ENCODE assay signal across 13 mouse cellular contexts in genomic region chr4:65254073-65254472, GRCm38 (mm10).
"Had no signal": no experiment of that assay in that cellular context is flagged by ENCODE, and none has a peak within 500 bp of the region (broad histone marks: within the 10 kb centered on the region; RNA-seq: fewer than 3 reads in every experiment).

No protein-coding gene starts in this region.

- ATAC-seq: liver, postnatal 0 days; lung, postnatal 0 days; midbrain, embryonic 16.5 days had no signal

- DNase-seq: liver, postnatal 0 days; lung, adult 2 months; lung, postnatal 14 days; lung, postnatal 36 days; midbrain, embryonic 14.5 days; retina, postnatal 1 day; right cerebral cortex, adult 18-20 months; right cerebral cortex, postnatal 14 days; thymus, adult 2 months; thymus, postnatal 25 days; thymus, postnatal 4 days had no signal
